Mouse (Mus musculus) liver, adult 2 months (tissue): Measurements from ENCODE around the gene Aacs.

Experiments
- CTCF ChIP-seq: fragments of 200-500 bp; IDR thresholded peaks from 2 replicates; pipeline ENCODE4 v1.5.1; 2011; ENCODE audit warnings: low read depth, low read length, control low read depth
- POLR2A ChIP-seq: fragments of 200-500 bp; IDR thresholded peaks from 2 replicates; pipeline ENCODE4 v1.6.1; 2011; ENCODE audit warnings: low read length, control low read depth; ENCODE audit not compliant: insufficient read depth; ENCODE audit errors: extremely low read depth

DNA sequence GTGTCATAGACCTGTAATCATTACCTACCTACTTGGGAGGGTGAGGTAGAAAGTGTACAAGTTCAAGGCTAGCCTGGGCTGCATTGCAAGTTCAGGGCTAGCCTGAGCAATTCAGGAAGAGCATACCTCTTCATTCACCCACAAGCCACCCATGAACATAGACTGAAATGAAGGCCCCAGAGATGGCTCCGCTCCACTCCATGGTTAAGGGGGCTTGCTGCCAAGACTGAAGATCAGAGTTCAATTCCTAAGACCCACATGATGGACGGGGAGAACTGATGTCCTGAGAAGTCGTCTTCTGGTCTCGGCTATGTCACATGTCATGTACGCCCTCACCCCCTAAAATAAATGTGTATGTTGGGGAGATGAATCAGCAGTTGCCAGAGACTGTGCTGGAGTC, 9.1 kb upstream of the Aacs start:
- TF ChIP-seq CTCF, result no peak
- 0 out of 2 replicates have a peak, but pooled peaks have one; percentile 30 for TF ChIP-seq POLR2A
